Mouse (Mus musculus): Measurements from ENCODE around the gene Ddx41.

Ddx41 gene

DNA sequence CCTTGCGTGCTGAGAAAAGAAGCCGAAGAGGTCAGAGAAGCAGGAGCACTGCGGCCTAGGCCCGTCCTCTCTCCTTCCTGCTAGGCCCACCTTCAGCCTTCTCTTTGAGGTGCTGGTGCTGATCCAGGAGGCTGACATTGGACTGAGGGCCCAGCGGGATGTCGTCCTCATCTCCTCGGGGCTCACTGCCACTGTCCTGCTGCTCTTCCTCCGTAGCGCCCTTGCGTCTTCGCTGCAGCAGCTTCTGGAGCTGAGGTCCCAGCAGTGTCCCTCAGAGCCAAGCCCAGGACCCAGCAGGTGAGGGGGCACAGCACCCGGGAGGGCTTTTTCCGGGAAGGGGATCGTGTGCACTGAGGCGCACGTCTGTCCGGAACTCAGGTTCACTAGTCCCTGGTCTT lies 663 bp downstream of the Ddx41 start:
- peak; percentile 43 for DNase-seq

DNA sequence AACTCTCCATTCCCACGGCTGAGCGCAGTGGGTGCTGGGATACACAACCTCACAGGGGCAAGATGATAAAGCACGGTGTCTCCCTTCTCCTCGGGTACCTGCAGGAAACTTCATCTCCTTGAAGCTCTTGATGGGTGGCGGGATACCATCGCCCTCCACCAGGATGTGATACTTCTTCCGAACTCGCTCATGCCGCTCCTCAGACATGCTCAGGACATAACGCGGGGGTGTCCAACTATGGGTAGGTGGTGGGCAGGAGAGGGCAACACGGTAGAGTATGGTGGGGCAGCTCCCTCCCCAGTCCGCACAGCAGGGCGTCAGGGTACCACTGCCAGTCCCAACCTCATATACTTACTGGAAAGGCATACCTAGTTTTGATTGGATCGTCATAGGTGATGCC lies 1.3 kb downstream of the Ddx41 start:
- DNase-seq, result no peak

GRCm38 (mm10) chr13:55529198-55529915 lies 7.1 kb downstream of the Ddx41 start, which contains the start of gene Dok3:
Dok3 (minus strand) TSS chr13:55529296.
- no peak for DNase-seq

DNA sequence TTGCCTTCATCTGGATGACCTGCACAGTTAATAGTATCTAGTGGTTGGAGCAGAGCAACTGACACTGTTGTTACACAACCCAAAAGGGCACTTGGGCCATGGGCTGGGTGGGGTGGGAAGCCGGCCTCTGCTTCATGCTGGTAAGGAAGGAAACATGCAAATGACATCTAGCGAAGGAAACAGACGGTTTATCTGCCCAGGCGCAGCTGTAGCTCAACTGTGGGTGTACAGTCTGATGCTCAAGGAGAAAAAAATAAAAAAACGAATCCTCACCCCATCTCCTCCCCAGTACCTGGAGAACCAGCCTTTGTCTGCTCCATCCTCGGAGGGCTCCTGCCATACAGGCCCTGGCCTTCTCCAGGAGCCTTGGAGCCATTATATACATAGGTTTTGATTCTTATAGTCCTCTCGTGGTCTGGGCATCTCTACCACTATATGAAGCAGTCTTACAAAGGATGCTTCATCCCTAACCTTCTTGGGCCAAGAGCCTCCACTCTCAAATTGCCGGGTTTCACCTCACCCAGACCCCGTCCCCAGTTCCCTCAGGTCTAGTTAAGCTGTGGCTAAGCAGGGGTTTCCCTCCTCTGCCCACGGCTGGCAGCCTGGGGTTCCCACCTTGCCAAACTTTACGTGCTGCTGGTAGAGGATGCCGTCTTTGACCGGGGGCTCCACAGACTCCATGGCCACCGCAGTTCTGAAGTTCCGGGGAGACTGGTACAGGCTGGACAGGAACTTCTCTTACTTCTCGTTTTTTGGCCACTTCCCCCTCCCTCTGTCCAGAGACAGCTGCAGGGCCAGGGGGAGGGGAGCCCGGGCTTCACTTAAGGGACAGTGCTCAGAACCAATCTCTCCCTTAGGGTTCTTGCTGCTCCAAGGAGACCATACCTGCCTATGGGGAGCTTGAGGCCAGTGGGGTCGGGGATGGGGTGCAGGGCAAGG lies 8.4 kb downstream of the Ddx41 start:
- DNase-seq, result no peak

DNA sequence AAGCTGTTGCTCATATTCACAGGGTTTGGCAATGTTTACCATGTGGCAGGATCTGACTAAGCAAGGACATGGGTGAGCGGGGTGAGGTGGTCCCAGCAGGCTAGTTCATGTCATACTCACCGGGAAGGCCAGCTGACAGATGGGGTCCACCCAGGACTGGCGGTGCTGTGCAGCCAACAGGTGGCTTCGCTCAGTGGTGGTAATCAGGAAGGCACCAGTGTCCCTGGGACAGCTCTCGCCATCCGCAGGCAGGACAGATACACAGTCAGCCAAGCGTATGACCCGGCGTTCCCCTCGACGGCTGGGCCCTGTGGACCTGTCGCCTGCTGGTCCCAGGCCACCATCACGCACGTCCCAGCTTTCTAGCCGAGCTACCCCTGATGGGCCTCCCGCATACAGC lies 9.2 kb downstream of the Ddx41 start:
- no peak for DNase-seq

- DNase-seq, result no peak
Measured at GRCm38 (mm10) chr13:55525733-55526553, 10.5 kb downstream of the Ddx41 start.

- DNase-seq, result no peak
Measured at GRCm38 (mm10) chr13:55523951-55524600, 12.4 kb downstream of the Ddx41 start.

- no peak for DNase-seq
Measured at GRCm38 (mm10) chr13:55523278-55523677, 13.2 kb downstream of the Ddx41 start.

GRCm38 (mm10) chr13:55522730-55523129 lies 13.7 kb downstream of the Ddx41 start:
- no peak for DNase-seq

DNA sequence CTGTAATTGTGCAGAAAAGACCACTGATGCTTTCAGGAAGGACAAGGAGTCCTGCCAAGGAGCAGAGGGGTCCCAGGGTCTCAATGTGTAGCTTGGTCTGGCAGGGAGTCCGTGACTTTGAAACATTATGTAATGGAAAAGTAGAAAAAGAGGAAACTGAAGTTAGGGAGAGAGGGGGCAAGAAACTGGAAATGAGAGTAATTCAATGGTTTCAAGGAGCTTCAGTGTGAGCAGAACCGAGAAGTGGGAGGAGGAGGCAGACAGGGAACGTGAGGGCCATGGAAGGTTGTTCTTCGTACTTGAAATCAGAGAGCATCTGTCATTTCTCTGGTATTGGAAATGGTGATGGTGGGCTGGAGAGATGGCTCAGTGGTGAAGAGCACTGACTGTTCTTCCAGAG lies 16.9 kb downstream of the Ddx41 start:
- no peak for DNase-seq

GRCm38 (mm10) chr13:55516955-55517354 lies 19.5 kb downstream of the Ddx41 start:
- peak; percentile 82 for DNase-seq

DNA sequence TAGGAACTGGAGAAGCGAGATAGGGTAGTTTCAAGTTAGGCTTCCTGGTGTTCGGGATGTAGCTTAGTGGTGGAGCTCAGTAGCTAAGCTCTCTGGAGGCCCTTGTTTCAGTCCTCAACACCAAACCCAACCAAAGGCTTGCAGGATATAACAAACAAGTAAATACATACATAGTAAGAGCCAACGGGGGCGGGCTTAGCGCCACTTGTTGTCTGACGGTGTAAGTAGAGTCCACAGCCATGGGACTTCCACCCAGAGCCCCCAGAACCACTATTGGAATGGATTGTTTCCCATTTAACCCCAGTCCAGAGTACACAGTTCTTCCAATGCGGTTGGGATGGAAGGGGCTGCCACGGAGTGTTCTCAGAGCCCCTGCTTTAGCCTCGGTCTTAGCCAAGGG lies 22.6 kb downstream of the Ddx41 start:
- no peak for DNase-seq

GRCm38 (mm10) chr13:55513111-55513748 lies 23.2 kb downstream of the Ddx41 start, which contains the start of gene Pdlim7:
Pdlim7 (minus strand) TSS chr13:55513676.
- DNase-seq, result peak; percentile 88

DNA sequence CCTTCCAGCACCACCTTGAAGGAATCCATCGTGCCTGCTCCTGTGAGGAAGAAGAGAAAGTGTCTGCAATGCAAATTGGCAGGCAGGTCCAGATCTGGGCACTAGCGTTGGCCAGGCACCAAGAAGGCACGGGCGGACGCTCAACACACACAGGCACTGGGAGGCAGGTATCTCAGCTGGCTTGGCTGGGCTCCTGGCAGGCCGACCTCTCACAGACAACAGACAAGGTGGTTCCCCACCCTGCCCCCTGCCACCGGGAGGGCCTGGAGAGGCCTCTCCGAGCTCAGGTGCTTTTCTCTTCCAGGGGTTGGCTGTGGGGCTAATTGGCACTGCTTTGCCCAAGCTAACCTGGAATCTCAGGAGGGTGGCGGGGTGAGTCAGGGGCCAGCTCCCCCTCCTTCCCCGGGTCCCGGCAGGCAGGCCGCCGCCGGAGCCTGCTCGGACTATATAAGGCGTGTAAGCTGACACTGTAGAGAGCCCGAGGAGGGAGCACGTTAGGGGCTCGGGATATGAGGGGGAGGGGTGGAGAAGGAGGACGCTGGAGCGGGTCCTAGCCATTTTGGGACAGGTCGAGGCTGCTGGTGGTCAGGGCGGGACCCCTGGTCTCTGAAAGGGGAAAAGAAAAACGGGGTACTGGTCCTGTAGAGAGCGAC lies 24.0 kb downstream of the Ddx41 start:
- peak; percentile 60 for DNase-seq

DNA sequence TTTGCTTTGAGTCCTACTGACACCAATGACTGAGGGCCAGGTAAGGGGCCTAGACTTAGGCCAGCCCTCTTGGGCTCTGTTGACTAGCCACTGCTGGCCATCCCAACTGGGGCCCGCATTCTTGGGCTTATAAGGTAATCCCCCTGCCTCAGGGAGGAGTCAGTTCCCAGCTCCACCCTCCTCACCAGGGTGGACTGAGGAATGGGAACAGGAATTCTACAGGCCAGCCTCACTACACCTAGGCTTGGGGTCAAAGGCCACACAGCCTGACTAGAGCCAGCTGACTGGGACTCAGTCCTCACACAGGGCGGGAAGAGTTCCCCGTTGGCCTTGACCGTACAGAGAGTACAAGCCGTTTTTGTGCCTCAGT lies 25.0 kb downstream of the Ddx41 start:
- no peak for DNase-seq

DNA sequence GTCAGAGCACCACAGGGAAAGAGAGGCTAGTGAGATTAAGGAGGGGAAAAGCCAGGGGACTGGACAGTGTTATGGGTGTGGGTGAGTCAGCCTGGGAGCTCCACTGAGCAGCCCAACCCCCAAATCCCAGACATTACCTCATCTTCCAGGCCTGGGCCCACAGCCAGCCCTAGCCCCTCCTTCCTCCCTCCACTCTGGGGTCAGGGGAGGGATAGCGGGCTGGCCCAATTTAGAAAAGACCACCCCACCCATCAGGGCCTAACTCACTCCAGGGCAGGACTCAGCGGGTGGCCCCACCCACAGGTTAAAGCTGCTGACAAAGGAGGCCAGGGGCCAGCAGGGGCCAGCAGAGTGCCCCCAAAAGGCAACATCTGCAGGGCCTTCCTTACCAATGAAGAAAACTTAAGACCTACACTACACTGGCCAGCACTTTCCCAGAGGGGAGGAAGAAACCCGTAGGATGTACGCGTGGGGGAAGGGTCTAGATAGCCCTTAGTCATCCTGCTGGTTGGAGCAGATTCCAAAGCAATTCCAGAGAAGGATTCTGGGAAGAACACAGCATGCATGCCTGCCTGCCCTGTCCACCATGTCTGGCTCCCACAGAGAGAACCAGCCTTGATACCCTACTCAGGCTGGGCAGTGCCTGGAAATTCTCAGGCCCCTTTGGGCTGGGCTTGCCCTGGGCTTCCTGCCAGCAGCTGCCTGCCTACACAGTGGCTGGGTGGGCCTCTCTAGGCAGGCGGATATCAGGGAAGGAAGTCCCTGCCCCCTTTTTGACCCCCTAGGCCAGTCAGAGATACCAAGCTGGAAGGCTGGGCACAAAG lies 25.6 kb downstream of the Ddx41 start:
- no peak for DNase-seq

DNA sequence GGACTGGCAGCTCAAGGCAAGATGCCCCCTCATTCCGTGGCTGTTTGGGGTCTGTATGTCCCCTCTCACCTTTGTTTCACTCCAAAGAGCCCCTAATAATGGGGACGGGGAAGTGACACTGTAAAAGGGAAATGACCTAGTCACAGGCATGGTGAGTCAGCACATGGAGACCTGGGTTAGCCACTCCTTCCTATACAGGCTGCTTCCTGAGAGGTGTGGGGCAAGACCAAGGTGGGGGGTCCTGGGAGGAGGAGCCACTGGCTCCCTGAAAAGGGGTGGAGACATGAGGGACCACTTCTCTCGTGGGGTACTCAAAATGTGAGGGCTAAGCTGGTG lies 26.2 kb downstream of the Ddx41 start:
- DNase-seq, result no peak

DNA sequence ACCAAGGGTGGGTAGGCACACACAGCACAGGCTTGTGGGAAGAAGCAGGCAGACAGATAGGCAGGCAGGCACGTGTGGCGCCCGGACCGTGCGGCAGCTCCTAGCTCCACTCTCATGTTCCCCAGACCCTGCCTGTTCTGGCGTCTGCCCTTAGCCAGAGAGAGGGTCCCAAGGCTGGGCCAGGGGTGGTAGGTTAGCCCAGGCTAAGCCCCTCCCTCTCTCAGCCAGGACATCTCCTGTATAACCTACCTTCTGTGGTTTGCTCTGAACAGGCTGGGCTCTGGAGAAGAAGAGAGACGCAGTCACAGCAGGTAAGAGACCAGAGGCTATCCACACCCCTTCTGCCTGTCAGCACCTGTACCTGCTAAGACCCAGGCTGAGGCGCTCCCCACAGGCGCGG lies 27.9 kb downstream of the Ddx41 start:
- no peak for DNase-seq

GRCm38 (mm10) chr13:55507877-55508276 lies 28.6 kb downstream of the Ddx41 start:
- DNase-seq, result no peak

- no peak for DNase-seq
Measured at GRCm38 (mm10) chr13:55506697-55507096, 29.8 kb downstream of the Ddx41 start.

DNA sequence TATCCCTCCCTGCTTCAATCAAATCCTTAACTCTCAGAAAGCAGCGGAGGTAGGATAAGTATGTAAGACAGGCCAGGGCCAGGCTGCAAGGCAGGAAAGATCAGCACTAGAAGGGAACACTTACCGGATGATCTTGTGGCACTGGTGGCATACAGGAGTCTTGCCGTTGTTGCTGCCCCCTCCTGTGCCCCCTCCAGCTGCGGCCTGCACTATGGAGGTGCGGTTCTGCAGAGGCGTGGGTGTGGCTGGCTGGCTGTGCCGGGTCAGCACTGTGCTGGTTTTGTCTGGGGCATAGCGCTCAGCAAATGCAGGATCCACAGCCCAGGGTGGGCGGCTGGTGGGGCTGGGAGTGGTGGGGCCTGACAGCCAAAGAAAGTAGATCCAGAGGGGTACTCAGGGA lies 30.6 kb downstream of the Ddx41 start:
- no peak for DNase-seq
